Mouse (Mus musculus): ENCODE data around the gene Cenpb. TPM values are rescaled to one million over a fixed set of nuclear protein-coding genes. Genes with fewer than 3 reads are reported as not detected.
"Not testable (repeated sequence)": the region's sequence is repeated elsewhere in the genome, so short reads cannot be mapped to it uniquely, and the experiment has no call there.

The Cenpb gene
- polyA plus RNA-seq (2014; fragmentation: Nextera tagmentation; extraction: Ambion mirVana), result 7.0 and 10.5 TPM in 2 replicates

- Histone ChIP-seq H3K4me3 (ENCODE audit: low read depth, low read length) (peak within 1 kb of the TSS; percentile 85), H3K9me3 (ENCODE audit: control insufficient read depth, low read length) (no peaks in the 10 kb centered on the region), H3K36me3 (ENCODE audit: control insufficient read depth, insufficient read depth, low read length) (no peaks in the 10 kb centered on the region), H3K4me2 (ENCODE audit: low read depth, low read length) (peak within 1 kb of the TSS; percentile 98), H3K9ac (replicated peaks; ENCODE audit: low read depth, low read length) (peak within 1 kb of the TSS; percentile 92), H3K4me1 (ENCODE audit: control insufficient read depth, insufficient read depth, low read length) (peaks cover 30% of the 10 kb centered on the region), H3K27ac (ENCODE audit: low read depth, low read length) (peak within 1 kb of the TSS; percentile 97), H3K27me3 (ENCODE audit: control insufficient read depth, insufficient read depth, low read length) (no peaks in the 10 kb centered on the region)
- peak; percentile 89 for ATAC-seq (ENCODE audit: low read depth)
- 3% methylated on average over 33 of the region's 57 CpGs for WGBS
Measured at GRCm38 (mm10) chr2:131179990-131180587, at the start of gene Cenpb. Gene Cenpb (minus strand): TSS chr2:131180067.

- 95% methylated on average over 3 of the region's 3 CpGs for WGBS
- H3K36me3 ChIP-seq (ENCODE audit: control insufficient read depth, insufficient read depth, low read length), result no peaks in the 10 kb centered on the region
- no peaks in the 10 kb centered on the region for H3K27me3 ChIP-seq (ENCODE audit: control insufficient read depth, insufficient read depth, low read length)
- no peaks in the 10 kb centered on the region for H3K9me3 ChIP-seq (ENCODE audit: control insufficient read depth, low read length)
- H3K4me3 ChIP-seq (ENCODE audit: low read depth, low read length), result no peak overlapping the region
- H3K9ac ChIP-seq (replicated peaks; ENCODE audit: low read depth, low read length), result no peak overlapping the region
- ATAC-seq (ENCODE audit: low read depth), result no peak
- no peak overlapping the region for H3K27ac ChIP-seq (ENCODE audit: low read depth, low read length)
- H3K4me2 ChIP-seq (ENCODE audit: low read depth, low read length), result no peak overlapping the region
- no peaks in the 10 kb centered on the region for H3K4me1 ChIP-seq (ENCODE audit: control insufficient read depth, insufficient read depth, low read length)
Measured at GRCm38 (mm10) chr2:131227243-131227642, 47.4 kb upstream of the Cenpb start.

- WGBS, result 76% methylated on average over 2 of the region's 2 CpGs
- ATAC-seq (ENCODE audit: low read depth), result not testable (repeated sequence)
Measured at GRCm38 (mm10) chr2:131226669-131227068, 46.8 kb upstream of the Cenpb start.

GRCm38 (mm10) chr2:131225178-131225577 lies 45.3 kb upstream of the Cenpb start:
- WGBS, result 88% methylated on average over 6 of the region's 6 CpGs
- no peak for ATAC-seq (ENCODE audit: low read depth)
- Histone ChIP-seq H3K9me3 (ENCODE audit: control insufficient read depth, low read length) (no peaks in the 10 kb centered on the region), H3K27me3 (ENCODE audit: control insufficient read depth, insufficient read depth, low read length) (no peaks in the 10 kb centered on the region), H3K36me3 (ENCODE audit: control insufficient read depth, insufficient read depth, low read length) (no peaks in the 10 kb centered on the region), H3K9ac (replicated peaks; ENCODE audit: low read depth, low read length) (no peak overlapping the region), H3K4me2 (ENCODE audit: low read depth, low read length) (no peak overlapping the region), H3K4me1 (ENCODE audit: control insufficient read depth, insufficient read depth, low read length) (no peaks in the 10 kb centered on the region), H3K27ac (ENCODE audit: low read depth, low read length) (no peak overlapping the region), H3K4me3 (ENCODE audit: low read depth, low read length) (no peak overlapping the region)

More at GRCm38 (mm10) chr2:131226669-131227068, 46.8 kb upstream of the Cenpb start:
- not testable (repeated sequence) for H3K4me1 ChIP-seq (ENCODE audit: control insufficient read depth, insufficient read depth, low read length); H3K36me3 ChIP-seq (ENCODE audit: control insufficient read depth, insufficient read depth, low read length); H3K9ac ChIP-seq (replicated peaks; ENCODE audit: low read depth, low read length); H3K4me2 ChIP-seq (ENCODE audit: low read depth, low read length); H3K27ac ChIP-seq (ENCODE audit: low read depth, low read length); H3K27me3 ChIP-seq (ENCODE audit: control insufficient read depth, insufficient read depth, low read length); H3K9me3 ChIP-seq (ENCODE audit: control insufficient read depth, low read length); H3K4me3 ChIP-seq (ENCODE audit: low read depth, low read length)

- no peak overlapping the region for H3K4me2 ChIP-seq (ENCODE audit: low read depth, low read length)
- H3K9ac ChIP-seq (replicated peaks; ENCODE audit: low read depth, low read length), result no peak overlapping the region
- no peaks in the 10 kb centered on the region for H3K27me3 ChIP-seq (ENCODE audit: control insufficient read depth, insufficient read depth, low read length)
- no peak for ATAC-seq (ENCODE audit: low read depth)
- H3K4me3 ChIP-seq (ENCODE audit: low read depth, low read length), result no peak overlapping the region
- H3K4me1 ChIP-seq (ENCODE audit: control insufficient read depth, insufficient read depth, low read length), result no peaks in the 10 kb centered on the region
- 57% methylated on average over 1 of the region's 1 CpGs for WGBS
- no peaks in the 10 kb centered on the region for H3K36me3 ChIP-seq (ENCODE audit: control insufficient read depth, insufficient read depth, low read length)
- no peak overlapping the region for H3K27ac ChIP-seq (ENCODE audit: low read depth, low read length)
- no peaks in the 10 kb centered on the region for H3K9me3 ChIP-seq (ENCODE audit: control insufficient read depth, low read length)
Measured at GRCm38 (mm10) chr2:131223569-131223968, 43.7 kb upstream of the Cenpb start.

GRCm38 (mm10) chr2:131222562-131222961 lies 42.7 kb upstream of the Cenpb start:
- Histone ChIP-seq H3K27ac (ENCODE audit: low read depth, low read length) (no peak overlapping the region), H3K4me2 (ENCODE audit: low read depth, low read length) (no peak overlapping the region), H3K27me3 (ENCODE audit: control insufficient read depth, insufficient read depth, low read length) (no peaks in the 10 kb centered on the region), H3K4me1 (ENCODE audit: control insufficient read depth, insufficient read depth, low read length) (no peaks in the 10 kb centered on the region), H3K4me3 (ENCODE audit: low read depth, low read length) (no peak overlapping the region), H3K36me3 (ENCODE audit: control insufficient read depth, insufficient read depth, low read length) (no peaks in the 10 kb centered on the region), H3K9ac (replicated peaks; ENCODE audit: low read depth, low read length) (no peak overlapping the region), H3K9me3 (ENCODE audit: control insufficient read depth, low read length) (no peaks in the 10 kb centered on the region)
- ATAC-seq (ENCODE audit: low read depth), result no peak
- 59% methylated on average over 5 of the region's 5 CpGs for WGBS

GRCm38 (mm10) chr2:131221853-131222515 lies 42.1 kb upstream of the Cenpb start:
- no peaks in the 10 kb centered on the region for H3K27me3 ChIP-seq (ENCODE audit: control insufficient read depth, insufficient read depth, low read length)
- WGBS, result 79% methylated on average over 3 of the region's 3 CpGs
- no peaks in the 10 kb centered on the region for H3K4me1 ChIP-seq (ENCODE audit: control insufficient read depth, insufficient read depth, low read length)
- ATAC-seq (ENCODE audit: low read depth), result no peak
- no peak overlapping the region for H3K4me2 ChIP-seq (ENCODE audit: low read depth, low read length)
- no peaks in the 10 kb centered on the region for H3K36me3 ChIP-seq (ENCODE audit: control insufficient read depth, insufficient read depth, low read length)
- no peak overlapping the region for H3K4me3 ChIP-seq (ENCODE audit: low read depth, low read length)
- no peaks in the 10 kb centered on the region for H3K9me3 ChIP-seq (ENCODE audit: control insufficient read depth, low read length)
- H3K9ac ChIP-seq (replicated peaks; ENCODE audit: low read depth, low read length), result no peak overlapping the region
- H3K27ac ChIP-seq (ENCODE audit: low read depth, low read length), result no peak overlapping the region

- no peaks in the 10 kb centered on the region for H3K9me3 ChIP-seq (ENCODE audit: control insufficient read depth, low read length)
- no peaks in the 10 kb centered on the region for H3K27me3 ChIP-seq (ENCODE audit: control insufficient read depth, insufficient read depth, low read length)
- H3K4me3 ChIP-seq (ENCODE audit: low read depth, low read length), result no peak overlapping the region
- no peak for ATAC-seq (ENCODE audit: low read depth)
- H3K27ac ChIP-seq (ENCODE audit: low read depth, low read length), result no peak overlapping the region
- 84% methylated on average over 4 of the region's 4 CpGs for WGBS
- H3K4me2 ChIP-seq (ENCODE audit: low read depth, low read length), result no peak overlapping the region
- no peaks in the 10 kb centered on the region for H3K36me3 ChIP-seq (ENCODE audit: control insufficient read depth, insufficient read depth, low read length)
- H3K9ac ChIP-seq (replicated peaks; ENCODE audit: low read depth, low read length), result no peak overlapping the region
- no peaks in the 10 kb centered on the region for H3K4me1 ChIP-seq (ENCODE audit: control insufficient read depth, insufficient read depth, low read length)
Measured at GRCm38 (mm10) chr2:131220030-131220429, 40.2 kb upstream of the Cenpb start.

GRCm38 (mm10) chr2:131215941-131216858 lies 36.3 kb upstream of the Cenpb start:
- H3K4me1 ChIP-seq (ENCODE audit: control insufficient read depth, insufficient read depth, low read length), result peaks cover 2% of the 10 kb centered on the region
- H3K27me3 ChIP-seq (ENCODE audit: control insufficient read depth, insufficient read depth, low read length), result no peaks in the 10 kb centered on the region
- H3K4me3 ChIP-seq (ENCODE audit: low read depth, low read length), result no peak overlapping the region
- H3K9ac ChIP-seq (replicated peaks; ENCODE audit: low read depth, low read length), result no peak overlapping the region
- no peak for ATAC-seq (ENCODE audit: low read depth)
- H3K9me3 ChIP-seq (ENCODE audit: control insufficient read depth, low read length), result no peaks in the 10 kb centered on the region
- WGBS, result 83% methylated on average over 7 of the region's 7 CpGs
- H3K36me3 ChIP-seq (ENCODE audit: control insufficient read depth, insufficient read depth, low read length), result no peaks in the 10 kb centered on the region
- no peak overlapping the region for H3K4me2 ChIP-seq (ENCODE audit: low read depth, low read length)
- no peak overlapping the region for H3K27ac ChIP-seq (ENCODE audit: low read depth, low read length)
